Mouse (Mus musculus) liver, embryonic 12.5 days (tissue): ENCODE measurements around the gene Sema7a. TPM values are rescaled to one million over a fixed set of nuclear protein-coding genes. Genes with fewer than 3 reads are reported as not detected.

Experiments
- ATAC-seq: fragments of 200-750 bp; cut with Nextera tagmentation; 2 replicates; pipeline ENCODE4 v1.8.0; 2017; ENCODE audit warnings: moderate number of reproducible peaks, mild to moderate bottlenecking, moderate library complexity
- H3K27ac ChIP-seq: fragments of 300-500 bp; sonication (generic); 2 replicates; pipeline ENCODE4 v1.5.1; 2016; ENCODE audit warnings: mild to moderate bottlenecking
- H3K27me3 ChIP-seq: fragments of 300-500 bp; sonication (generic); replicated peaks from 2 replicates; pipeline ENCODE4 v1.6.1; 2016; ENCODE audit warnings: mild to moderate bottlenecking, moderate library complexity
- H3K36me3 ChIP-seq: fragments of 300-500 bp; sonication (generic); 2 replicates; pipeline ENCODE4 v1.6.1; 2016; ENCODE audit warnings: mild to moderate bottlenecking, moderate library complexity
- H3K4me1 ChIP-seq: fragments of 300-500 bp; sonication (generic); 2 replicates; pipeline ENCODE4 v1.6.1; 2016
- H3K4me2 ChIP-seq: fragments of 300-500 bp; sonication (generic); 2 replicates; pipeline ENCODE4 v1.6.1; 2016; ENCODE audit warnings: mild to moderate bottlenecking, moderate library complexity
- H3K4me3 ChIP-seq: fragments of 300-500 bp; sonication (generic); 2 replicates; pipeline ENCODE4 v1.5.1; 2016; ENCODE audit warnings: mild to moderate bottlenecking, moderate library complexity
- H3K9ac ChIP-seq: fragments of 300-500 bp; sonication (generic); 2 replicates; pipeline ENCODE4 v1.6.1; 2016; ENCODE audit warnings: mild to moderate bottlenecking, moderate library complexity
- H3K9me3 ChIP-seq: fragments of 300-500 bp; sonication (generic); replicated peaks from 2 replicates; pipeline ENCODE4 v1.6.1; 2016; ENCODE audit warnings: mild to moderate bottlenecking, moderate library complexity
- WGBS: fragments of 180-500 bp; shearing (Covaris S2); methylation state at CpG from one replicate; pipeline ENCODE4 v1.1.7; 2016; ENCODE audit not compliant: insufficient replicate concordance; 5-methylcytosine and 5-hydroxymethylcytosine counted together
- polyA plus RNA-seq: library from polyadenylated mRNA; unstranded; fragments of >200 nt; fragmentation: Nextera tagmentation; extraction: Ambion mirVana; gene quantifications from 2 replicates; pipeline ENCODE4 v1.2.1, GENCODE M21; 2016

Sema7a gene
- polyA plus RNA-seq, result not detected in 2 replicates

- peaks cover 92% of the 10 kb centered on the region for H3K27me3 ChIP-seq
- no peaks in the 10 kb centered on the region for H3K9me3 ChIP-seq
- no peak within 1 kb of the TSS for H3K27ac ChIP-seq
- H3K4me2 ChIP-seq, result peak within 1 kb of the TSS; percentile 88
- H3K4me1 ChIP-seq, result peaks cover 13% of the 10 kb centered on the region; the same call in 1 of the 2 replicates
- no peaks in the 10 kb centered on the region for H3K36me3 ChIP-seq
- H3K4me3 ChIP-seq, result peak within 1 kb of the TSS; percentile 61
- H3K9ac ChIP-seq, result peak within 1 kb of the TSS; percentile 55
- WGBS, result 2% methylated on average over 59 of the region's 60 CpGs
- ATAC-seq, result 0 out of 2 replicates have a peak, but pooled peaks have one; percentile 47
These were observed at the start of gene Sema7a for GRCm38 (mm10) chr9:57939431-57940348. Gene Sema7a, plus strand, starts transcription at chr9:57940112.

- H3K4me3 ChIP-seq, result no peak overlapping the region
- H3K27ac ChIP-seq, result no peak overlapping the region
- no peak overlapping the region for H3K4me2 ChIP-seq
These were observed 39.4 kb upstream of the Sema7a start for GRCm38 (mm10) chr9:57900478-57900877.

GRCm38 (mm10) chr9:57901197-57901596 is 38.7 kb upstream of the Sema7a start:
- H3K9ac ChIP-seq, result no peak overlapping the region
- H3K4me1 ChIP-seq, result no peaks in the 10 kb centered on the region
- no peak for ATAC-seq
- H3K27ac ChIP-seq, result no peak overlapping the region
- 37% methylated on average over 9 of the region's 9 CpGs for WGBS
- H3K36me3 ChIP-seq, result no peaks in the 10 kb centered on the region
- no peak overlapping the region for H3K4me3 ChIP-seq
- H3K9me3 ChIP-seq, result no peaks in the 10 kb centered on the region
- peak overlapping the region; percentile 11 for H3K4me2 ChIP-seq
- H3K27me3 ChIP-seq, result no peaks in the 10 kb centered on the region

More at GRCm38 (mm10) chr9:57900478-57900877, 39.4 kb upstream of the Sema7a start:
- Histone ChIP-seq H3K9me3 (no peaks in the 10 kb centered on the region), H3K4me1 (no peaks in the 10 kb centered on the region), H3K36me3 (no peaks in the 10 kb centered on the region), H3K9ac (no peak overlapping the region), H3K27me3 (no peaks in the 10 kb centered on the region)
- ATAC-seq, result no peak
- WGBS, result 37% methylated on average over 10 of the region's 10 CpGs

- H3K36me3 ChIP-seq, result no peaks in the 10 kb centered on the region
- H3K27me3 ChIP-seq, result no peaks in the 10 kb centered on the region
- H3K4me1 ChIP-seq, result no peaks in the 10 kb centered on the region
- H3K4me3 ChIP-seq, result no peak overlapping the region
- ATAC-seq, result no peak
- H3K9ac ChIP-seq, result no peak overlapping the region
- H3K9me3 ChIP-seq, result no peaks in the 10 kb centered on the region
- peak overlapping the region; percentile 11; the same call in 1 of the 2 replicates for H3K4me2 ChIP-seq
- WGBS, result 68% methylated on average over 3 of the region's 3 CpGs
- H3K27ac ChIP-seq, result no peak overlapping the region
These were observed 38.3 kb upstream of the Sema7a start for GRCm38 (mm10) chr9:57901601-57902000.

- no peak overlapping the region for H3K4me3 ChIP-seq
- WGBS, result 63% methylated on average over 4 of the region's 4 CpGs
- H3K9ac ChIP-seq, result no peak overlapping the region
- H3K36me3 ChIP-seq, result no peaks in the 10 kb centered on the region
- ATAC-seq, result no peak
- no peak overlapping the region for H3K27ac ChIP-seq
- no peaks in the 10 kb centered on the region for H3K4me1 ChIP-seq
- H3K9me3 ChIP-seq, result no peaks in the 10 kb centered on the region
- no peak overlapping the region for H3K4me2 ChIP-seq
- no peaks in the 10 kb centered on the region for H3K27me3 ChIP-seq
These were observed 37.8 kb upstream of the Sema7a start for GRCm38 (mm10) chr9:57902132-57902531.

- no peaks in the 10 kb centered on the region for H3K27me3 ChIP-seq
- no peak overlapping the region for H3K27ac ChIP-seq
- H3K9ac ChIP-seq, result no peak overlapping the region
- no peak overlapping the region for H3K4me3 ChIP-seq
- whole genome bisulfite sequencing, result 61% methylated on average over 8 of the region's 8 CpGs
- H3K4me1 ChIP-seq, result no peaks in the 10 kb centered on the region
- H3K36me3 ChIP-seq, result no peaks in the 10 kb centered on the region
- H3K9me3 ChIP-seq, result no peaks in the 10 kb centered on the region
- no peak overlapping the region for H3K4me2 ChIP-seq
- ATAC-seq, result no peak
These were observed 36.2 kb upstream of the Sema7a start for GRCm38 (mm10) chr9:57903589-57904249.

- no peak for ATAC-seq
These were observed 35.7 kb upstream of the Sema7a start for GRCm38 (mm10) chr9:57904250-57904644.

GRCm38 (mm10) chr9:57907206-57907605 is 32.7 kb upstream of the Sema7a start:
- Histone ChIP-seq H3K4me2 (no peak overlapping the region), H3K27ac (no peak overlapping the region), H3K9ac (no peak overlapping the region), H3K9me3 (no peaks in the 10 kb centered on the region), H3K36me3 (no peaks in the 10 kb centered on the region), H3K27me3 (no peaks in the 10 kb centered on the region), H3K4me3 (no peak overlapping the region), H3K4me1 (peaks cover 19% of the 10 kb centered on the region)
- 41% methylated on average over 6 of the region's 6 CpGs for WGBS
- ATAC-seq, result no peak

More at GRCm38 (mm10) chr9:57904250-57904644, 35.7 kb upstream of the Sema7a start:
- Histone ChIP-seq H3K36me3 (no peaks in the 10 kb centered on the region), H3K9me3 (no peaks in the 10 kb centered on the region), H3K4me3 (no peak overlapping the region), H3K9ac (no peak overlapping the region), H3K4me2 (no peak overlapping the region), H3K27ac (no peak overlapping the region), H3K27me3 (no peaks in the 10 kb centered on the region), H3K4me1 (no peaks in the 10 kb centered on the region)
- WGBS, result 61% methylated on average over 5 of the region's 5 CpGs

- 1% methylated on average over 47 of the region's 47 CpGs for WGBS
- H3K9ac ChIP-seq, result peak within 1 kb of the TSS; percentile 72
- H3K9me3 ChIP-seq, result no peaks in the 10 kb centered on the region
- peaks cover 12% of the 10 kb centered on the region for H3K36me3 ChIP-seq
- H3K4me2 ChIP-seq, result peak within 1 kb of the TSS; percentile 81
- ATAC-seq, result peak; percentile 98
- H3K4me3 ChIP-seq, result peak within 1 kb of the TSS; percentile 74
- H3K4me1 ChIP-seq, result peaks cover 26% of the 10 kb centered on the region
- H3K27ac ChIP-seq, result peak within 1 kb of the TSS; percentile 66
- no peaks in the 10 kb centered on the region for H3K27me3 ChIP-seq
These were observed 29.4 kb upstream of the Sema7a start, which contains the start of gene Ubl7 for GRCm38 (mm10) chr9:57910254-57911160. Gene Ubl7, plus strand, starts transcription at chr9:57910979.

GRCm38 (mm10) chr9:57912571-57912970 is 27.3 kb upstream of the Sema7a start:
- Histone ChIP-seq H3K9me3 (no peaks in the 10 kb centered on the region), H3K27ac (no peak overlapping the region), H3K9ac (no peak overlapping the region; the same call in 1 of the 2 replicates), H3K36me3 (peaks cover 17% of the 10 kb centered on the region), H3K4me1 (peaks cover 26% of the 10 kb centered on the region), H3K4me2 (no peak overlapping the region), H3K27me3 (no peaks in the 10 kb centered on the region), H3K4me3 (no peak overlapping the region)
- WGBS, result 93% methylated on average over 5 of the region's 5 CpGs
- no peak for ATAC-seq

GRCm38 (mm10) chr9:57921491-57922060 is 18.3 kb upstream of the Sema7a start:
- no peak for ATAC-seq
- H3K27ac ChIP-seq, result no peak overlapping the region
- H3K36me3 ChIP-seq, result peaks cover 85% of the 10 kb centered on the region
- H3K4me2 ChIP-seq, result no peak overlapping the region
- no peaks in the 10 kb centered on the region for H3K9me3 ChIP-seq
- H3K9ac ChIP-seq, result no peak overlapping the region
- WGBS, result 88% methylated on average over 9 of the region's 9 CpGs
- H3K27me3 ChIP-seq, result no peaks in the 10 kb centered on the region
- no peaks in the 10 kb centered on the region for H3K4me1 ChIP-seq
- H3K4me3 ChIP-seq, result no peak overlapping the region
